Mouse (Mus musculus) liver, adult 2 months (tissue): Measurements from ENCODE around the gene Ccdc57. TPM values are rescaled to one million over a fixed set of nuclear protein-coding genes. Genes with fewer than 3 reads are reported as not detected.

Experiments used
- DNase-seq: peaks from one replicate; pipeline ENCODE4 v3.0.0-alpha.2; 2011; ENCODE audit warnings: low read depth, low spot score; ENCODE audit errors: extremely low read depth
- H3K27ac ChIP-seq: fragments of 200-500 bp; replicated peaks from 2 replicates; pipeline ENCODE4 v1.5.1; 2012; ENCODE audit warnings: low read depth, mild to moderate bottlenecking, control low read depth, inconsistent platforms, low read length; ENCODE audit not compliant: insufficient read depth
- H3K27me3 ChIP-seq: fragments of 200-500 bp; 2 replicates; pipeline ENCODE4 v1.6.1; 2012; ENCODE audit warnings: mild to moderate bottlenecking, moderate library complexity, low read length, inconsistent platforms; ENCODE audit not compliant: control insufficient read depth, insufficient read depth
- H3K36me3 ChIP-seq: fragments of 200-500 bp; 2 replicates; pipeline ENCODE4 v1.6.1; 2012; ENCODE audit warnings: low read length, inconsistent platforms; ENCODE audit not compliant: control insufficient read depth, insufficient read depth
- H3K4me1 ChIP-seq: fragments of 200-500 bp; 2 replicates; pipeline ENCODE4 v1.6.1; 2011; ENCODE audit warnings: low read length; ENCODE audit not compliant: control insufficient read depth, insufficient read depth
- H3K4me3 ChIP-seq: fragments of 200-500 bp; 2 replicates; pipeline ENCODE4 v1.5.1; 2011; ENCODE audit warnings: low read depth, mild to moderate bottlenecking, control low read depth, low read length, moderate library complexity; ENCODE audit not compliant: insufficient read depth
- H3K79me2 ChIP-seq: fragments of 200-500 bp; 2 replicates; pipeline ENCODE4 v1.6.1; 2012; ENCODE audit warnings: inconsistent platforms, mild to moderate bottlenecking, low read length, moderate library complexity; ENCODE audit not compliant: control insufficient read depth, insufficient read depth
- H3K9ac ChIP-seq: fragments of 200-500 bp; 2 replicates; pipeline ENCODE4 v1.6.1; 2012; ENCODE audit warnings: low read depth, mild to moderate bottlenecking, control low read depth, inconsistent platforms, low read length
- CTCF ChIP-seq: fragments of 200-500 bp; IDR thresholded peaks from 2 replicates; pipeline ENCODE4 v1.5.1; 2011; ENCODE audit warnings: low read depth, low read length, control low read depth
- POLR2A ChIP-seq: fragments of 200-500 bp; IDR thresholded peaks from 2 replicates; pipeline ENCODE4 v1.6.1; 2011; ENCODE audit warnings: low read length, control low read depth; ENCODE audit not compliant: insufficient read depth; ENCODE audit errors: extremely low read depth
- WGBS: fragments of 180-500 bp; shearing (Covaris S2); methylation state at CpG from one replicate; pipeline ENCODE4 v1.1.7; 2018; 5-methylcytosine and 5-hydroxymethylcytosine counted together
- polyA plus RNA-seq: library from polyadenylated mRNA; depleted of rRNA; stranded (reverse); fragments of >200 nt; gene quantifications from 2 replicates; pipeline ENCODE4 v1.2.3, GENCODE M21; 2012
- total RNA-seq: library from RNA; depleted of rRNA; stranded (reverse); fragments of >200 nt; gene quantifications from 2 replicates; pipeline ENCODE4 v1.2.3, GENCODE M21; 2014

Ccdc57 gene
- total and polyA plus RNA-seq, 2 experiments: 1.1 to 2.3 TPM

GRCm38 (mm10) chr11:120831659-120832440, 100.8 kb downstream of the Ccdc57 start:
- peak overlapping the region; percentile 96 for H3K27ac ChIP-seq
- peak overlapping the region; percentile 63 for H3K9ac ChIP-seq
- WGBS: 43% methylated on average over 3 of the region's 3 CpGs
- TF ChIP-seq CTCF (no peak), POLR2A (no peak)
- H3K79me2 ChIP-seq: no peaks in the 10 kb centered on the region; the same call in 1 of the 2 replicates
- peaks cover 20% of the 10 kb centered on the region for H3K4me1 ChIP-seq
- DNase-seq: peak; percentile 95
- no peaks in the 10 kb centered on the region for H3K27me3 ChIP-seq
- peak overlapping the region; percentile 41 for H3K4me3 ChIP-seq
- 0 out of 2 replicates have a peak, but pooled peaks cover 2% of the 10 kb centered on the region for H3K36me3 ChIP-seq

GRCm38 (mm10) chr11:120830686-120831085, 102.0 kb downstream of the Ccdc57 start:
- H3K4me3 ChIP-seq: peak overlapping the region; percentile 41
- TF ChIP-seq POLR2A: 0 out of 2 replicates have a peak, but pooled peaks have one; percentile 28
- TF ChIP-seq CTCF: no peak
- no peaks in the 10 kb centered on the region for H3K27me3 ChIP-seq
- H3K9ac ChIP-seq: peak overlapping the region; percentile 69
- 34% methylated on average over 12 of the region's 12 CpGs for WGBS
- DNase-seq: peak; percentile 97
- H3K79me2 ChIP-seq: no peaks in the 10 kb centered on the region; the same call in 1 of the 2 replicates
- H3K36me3 ChIP-seq: 0 out of 2 replicates have a peak, but pooled peaks cover 2% of the 10 kb centered on the region
- peak overlapping the region; percentile 96 for H3K27ac ChIP-seq
- H3K4me1 ChIP-seq: peaks cover 22% of the 10 kb centered on the region

- no peak overlapping the region for H3K4me3 ChIP-seq
- 89% methylated on average over 10 of the region's 10 CpGs for WGBS
- TF ChIP-seq POLR2A (no peak), CTCF (no peak)
- H3K36me3 ChIP-seq: no peaks in the 10 kb centered on the region
- H3K9ac ChIP-seq: peak overlapping the region; percentile 69
- no peaks in the 10 kb centered on the region; the same call in 1 of the 2 replicates for H3K79me2 ChIP-seq
- no peak for DNase-seq
- H3K27me3 ChIP-seq: no peaks in the 10 kb centered on the region
- H3K27ac ChIP-seq: peak overlapping the region; percentile 93
- H3K4me1 ChIP-seq: peaks cover 30% of the 10 kb centered on the region
These were observed 102.7 kb downstream of the Ccdc57 start for GRCm38 (mm10) chr11:120829757-120830532.

- Histone ChIP-seq H3K9ac (no peak overlapping the region), H3K36me3 (no peaks in the 10 kb centered on the region), H3K4me3 (no peak overlapping the region), H3K27me3 (no peaks in the 10 kb centered on the region), H3K79me2 (peaks cover 4% of the 10 kb centered on the region), H3K27ac (no peak overlapping the region), H3K4me1 (peaks cover 23% of the 10 kb centered on the region)
- no peak for TF ChIP-seq POLR2A
- no peak for TF ChIP-seq CTCF
- DNase-seq: no peak
- 78% methylated on average over 4 of the region's 4 CpGs for WGBS
These were observed 104.3 kb downstream of the Ccdc57 start for GRCm38 (mm10) chr11:120828416-120828815.

GRCm38 (mm10) chr11:120826016-120826953, 106.4 kb downstream of the Ccdc57 start:
- no peak overlapping the region for H3K4me3 ChIP-seq
- H3K36me3 ChIP-seq: no peaks in the 10 kb centered on the region
- H3K4me1 ChIP-seq: peaks cover 31% of the 10 kb centered on the region
- H3K27me3 ChIP-seq: no peaks in the 10 kb centered on the region
- no peak overlapping the region for H3K27ac ChIP-seq
- no peak for TF ChIP-seq POLR2A
- no peak overlapping the region for H3K9ac ChIP-seq
- peaks cover 19% of the 10 kb centered on the region for H3K79me2 ChIP-seq
- WGBS: 93% methylated on average over 8 of the region's 8 CpGs
- DNase-seq: no peak
